Mouse (Mus musculus): Measurements from ENCODE around the gene Adcyap1.

Gene Adcyap1

GRCm38 (mm10) chr17:93198717-93199116 lies at the start of gene Adcyap1:
TSS of gene Adcyap1 (plus strand) at chr17:93199017.
- no peak for DNase-seq (ENCODE audit: low spot score in 2 of 2)

DNA sequence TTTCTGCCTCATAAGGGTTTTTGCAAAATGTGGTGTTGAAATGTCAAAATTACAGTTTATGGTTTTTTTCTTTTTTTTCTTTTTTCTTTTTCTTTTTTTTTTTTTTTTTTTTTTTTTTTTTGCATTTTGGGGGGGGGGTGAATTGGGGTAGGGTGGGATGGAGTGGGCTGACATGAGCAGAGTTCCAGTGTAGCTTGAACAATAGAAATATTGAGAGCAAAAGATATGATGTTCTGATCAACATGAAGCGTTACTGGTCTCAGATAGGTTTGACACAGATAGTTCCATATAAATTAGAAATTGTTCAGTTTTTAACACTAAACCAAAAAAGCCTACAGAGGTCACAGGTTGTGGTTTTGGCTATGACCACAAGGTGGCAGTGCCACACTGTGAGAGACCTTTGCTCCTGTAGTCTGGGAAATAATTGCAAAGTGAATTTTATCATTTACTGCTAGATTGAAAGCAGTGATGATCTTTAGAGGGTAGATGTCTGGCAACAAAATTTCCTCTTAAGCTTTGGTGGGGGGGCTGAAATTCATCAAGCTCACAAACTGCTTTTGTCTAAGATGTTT lies 40.5 kb upstream of the Adcyap1 start:
- DNase-seq (ENCODE audit: low spot score in 2 of 2) = peak in 1 of 2 experiments; percentile 6

DNA sequence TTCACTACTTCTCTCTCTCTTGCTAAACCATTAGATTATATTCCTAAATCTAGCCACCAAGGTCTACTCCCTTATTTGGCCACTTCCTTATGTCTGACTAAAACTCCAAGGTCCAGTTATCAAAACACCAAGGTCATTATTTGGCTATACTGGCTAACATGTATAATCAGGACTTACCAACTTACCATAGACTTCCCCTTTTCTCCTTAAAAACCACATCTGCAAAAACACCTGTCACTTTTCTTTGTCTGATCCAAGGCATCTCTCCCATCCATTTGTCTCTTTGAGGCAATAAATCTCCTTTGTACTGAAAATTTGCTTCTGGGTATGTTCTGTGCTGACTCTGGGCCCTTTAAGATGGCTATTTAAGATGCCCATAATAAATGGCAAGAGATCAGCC lies 29.2 kb upstream of the Adcyap1 start:
- DNase-seq (ENCODE audit: low spot score in 2 of 2) = no peak

DNA sequence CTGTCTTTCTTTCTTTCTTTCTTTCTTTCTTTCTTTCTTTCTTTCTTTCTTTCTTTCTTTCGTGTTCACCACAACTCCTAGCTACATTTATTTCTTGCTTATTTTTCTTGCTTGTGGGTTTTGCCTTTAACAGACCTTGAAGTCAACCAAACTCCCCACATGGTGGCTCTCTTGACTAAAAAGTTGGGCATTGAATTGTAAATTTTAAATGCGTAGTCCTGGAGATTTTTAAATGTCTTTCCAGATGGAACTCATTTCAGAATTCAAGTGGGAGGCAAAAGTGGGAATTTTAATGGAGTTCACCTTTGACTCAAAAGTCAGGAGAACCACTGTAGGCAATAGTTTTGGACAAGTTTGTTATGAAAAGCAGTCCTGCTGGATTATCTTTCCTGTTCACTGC lies 2.0 kb upstream of the Adcyap1 start:
- no peak for DNase-seq (ENCODE audit: low spot score in 2 of 2)

GRCm38 (mm10) chr17:93198213-93198612 lies 604 bp upstream of the Adcyap1 start:
- DNase-seq (ENCODE audit: low spot score in 2 of 2) = no peak

DNA sequence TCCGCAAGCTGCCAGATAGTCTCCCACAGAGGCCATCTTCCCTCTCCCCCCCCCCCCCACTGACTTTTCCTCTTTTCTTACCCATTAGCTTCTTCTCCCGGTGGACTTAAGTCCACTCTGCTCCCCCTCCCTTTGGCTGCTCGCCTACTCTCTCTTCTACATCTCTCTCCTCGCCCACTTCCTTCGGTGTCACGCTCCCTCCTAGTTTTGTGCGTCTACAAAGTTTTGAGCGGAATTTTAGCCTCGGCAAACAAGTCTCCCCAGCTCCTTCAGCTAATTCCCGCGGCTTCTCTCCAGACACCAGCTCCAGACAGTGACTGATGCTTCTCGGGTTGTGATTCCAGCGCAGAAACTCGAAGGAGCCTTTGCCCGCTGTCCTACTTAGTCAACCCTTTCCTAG lies 401 bp downstream of the Adcyap1 start:
- no peak for DNase-seq (ENCODE audit: low spot score in 2 of 2)

GRCm38 (mm10) chr17:93199747-93200146 lies 930 bp downstream of the Adcyap1 start:
- DNase-seq (ENCODE audit: low spot score in 2 of 2) = no peak

GRCm38 (mm10) chr17:93200386-93201264 lies 1.8 kb downstream of the Adcyap1 start:
- no peak for DNase-seq (ENCODE audit: low spot score in 2 of 2)

DNA sequence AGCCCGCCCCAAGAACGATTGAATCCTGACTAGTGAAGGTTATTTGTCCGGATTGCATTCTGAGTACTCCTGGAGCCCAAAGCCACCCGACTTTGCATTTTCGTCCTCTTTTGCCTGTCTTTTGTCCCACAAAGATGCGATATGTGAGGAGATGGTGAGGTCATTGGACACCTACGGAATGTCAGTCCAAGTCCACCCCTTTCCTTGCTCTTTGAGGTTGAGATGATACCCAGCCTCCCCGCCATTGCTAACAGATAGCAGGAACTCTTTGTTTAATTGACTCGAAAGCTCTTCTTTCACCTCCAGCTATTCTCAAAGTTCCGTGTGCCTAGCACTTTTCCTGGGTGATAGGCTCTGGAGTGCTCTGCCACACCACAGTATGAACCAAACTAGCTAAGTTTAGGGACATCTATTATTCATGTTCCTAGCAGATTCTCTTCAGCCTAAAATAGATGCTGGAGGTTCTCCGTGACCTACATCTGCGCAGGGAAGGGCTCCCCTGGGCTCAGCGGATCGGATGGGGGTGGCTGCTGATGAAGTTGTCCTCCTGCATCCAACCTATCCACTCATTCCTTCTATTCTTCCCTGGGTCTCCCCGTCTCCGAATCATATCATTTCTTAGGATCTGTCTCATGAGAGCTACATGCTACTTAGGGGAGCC lies 2.6 kb downstream of the Adcyap1 start:
- DNase-seq (ENCODE audit: low spot score in 2 of 2) = no peak

DNA sequence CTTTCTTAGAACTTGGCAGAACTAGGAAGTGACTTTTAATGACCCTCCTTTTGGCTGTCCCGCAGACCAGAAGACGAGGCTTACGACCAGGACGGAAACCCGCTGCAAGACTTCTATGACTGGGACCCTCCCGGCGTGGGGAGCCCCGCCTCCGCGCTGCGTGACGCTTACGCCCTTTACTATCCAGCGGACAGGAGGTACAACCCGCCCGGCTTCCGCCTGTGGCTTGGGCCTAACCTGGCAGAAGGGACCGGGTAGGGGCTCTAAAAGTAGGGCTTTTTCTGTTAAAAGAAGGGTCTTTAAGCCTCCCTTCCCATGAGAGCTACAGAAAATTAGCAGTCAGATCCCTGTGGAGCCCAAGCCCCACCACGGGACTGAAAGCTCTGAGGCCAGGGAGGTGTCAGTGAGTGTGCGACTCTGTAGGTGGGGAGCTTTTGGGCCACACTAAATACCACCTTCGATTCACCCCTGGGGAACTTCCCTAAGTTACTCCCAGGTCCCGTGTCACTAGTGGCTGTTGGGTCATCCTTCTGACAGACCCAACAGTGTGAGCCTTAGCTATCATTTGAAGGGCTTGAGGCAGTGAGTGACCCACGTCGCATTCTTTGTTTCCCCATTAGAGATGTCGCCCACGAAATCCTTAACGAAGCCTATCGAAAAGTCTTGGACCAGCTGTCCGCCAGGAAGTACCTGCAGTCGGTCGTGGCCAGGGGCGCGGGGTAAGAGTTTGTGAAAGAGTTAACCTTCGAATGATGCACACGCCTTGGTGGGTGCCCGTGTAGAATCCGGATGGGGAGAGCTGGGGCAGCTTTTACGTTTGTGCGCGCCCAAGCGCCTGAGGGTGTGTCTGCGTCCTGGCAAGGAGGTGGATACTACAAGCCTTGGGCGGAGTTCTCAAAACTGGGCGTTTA lies 3.6 kb downstream of the Adcyap1 start:
- no peak for DNase-seq (ENCODE audit: low spot score in 2 of 2)

DNA sequence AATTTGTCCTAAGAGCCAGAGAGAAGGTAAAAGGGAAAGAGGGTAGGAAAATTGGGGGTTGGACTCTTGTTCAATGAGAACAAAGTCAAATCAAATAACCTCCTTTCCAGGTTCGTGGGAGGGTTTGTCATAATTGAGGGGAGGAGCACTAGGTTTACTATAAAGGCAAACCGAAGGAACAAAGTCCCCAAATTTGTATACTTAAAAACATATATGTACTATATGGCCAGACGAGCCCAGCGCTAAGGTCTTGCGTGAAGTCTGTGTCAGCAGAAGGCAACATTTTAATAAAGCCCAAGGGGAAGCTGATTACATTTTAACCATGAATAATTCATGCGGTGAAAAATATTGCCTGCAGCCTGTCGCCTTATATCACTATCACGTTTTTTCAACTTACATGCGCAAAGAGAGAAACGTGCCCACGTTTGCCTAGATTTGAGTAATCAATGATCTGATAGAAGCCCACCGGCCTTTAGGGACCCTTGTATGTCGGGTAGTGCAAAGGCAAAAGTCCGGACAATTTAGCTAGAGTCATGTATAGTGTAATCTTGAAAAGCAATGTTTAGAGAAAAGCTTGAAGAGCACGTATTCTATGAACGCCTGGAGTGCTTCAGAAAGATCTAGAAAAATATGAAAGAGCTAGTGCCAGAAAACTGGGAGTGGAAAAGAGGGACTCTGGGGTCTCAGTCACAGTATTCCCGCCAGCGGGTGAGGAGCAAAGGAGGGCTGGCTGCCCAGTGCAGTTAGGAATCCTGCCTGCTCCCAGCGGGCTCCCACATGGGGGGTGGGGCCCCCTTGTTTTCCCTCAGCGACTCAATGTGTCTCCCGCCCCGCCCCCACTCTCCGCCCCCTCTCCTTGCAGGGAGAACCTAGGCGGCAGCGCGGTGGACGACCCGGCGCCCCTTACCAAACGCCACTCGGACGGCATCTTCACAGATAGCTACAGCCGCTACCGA lies 4.5 kb downstream of the Adcyap1 start:
- DNase-seq (ENCODE audit: low spot score in 2 of 2) = no peak

GRCm38 (mm10) chr17:93217785-93218184 lies 19.0 kb downstream of the Adcyap1 start:
- no peak for DNase-seq (ENCODE audit: low spot score in 2 of 2)

GRCm38 (mm10) chr17:93218640-93219039 lies 19.8 kb downstream of the Adcyap1 start:
- no peak for DNase-seq (ENCODE audit: low spot score in 2 of 2)

- DNase-seq (ENCODE audit: low spot score in 2 of 2) = no peak
Measured at GRCm38 (mm10) chr17:93237355-93237754, 38.5 kb downstream of the Adcyap1 start.
